Mouse (Mus musculus): ENCODE results near the gene Fsd2. TPM values are rescaled to one million over a fixed set of nuclear protein-coding genes. Genes with fewer than 3 reads are reported as not detected.

The Fsd2 gene
- total RNA-seq (2023) = 1.0 TPM

DNA sequence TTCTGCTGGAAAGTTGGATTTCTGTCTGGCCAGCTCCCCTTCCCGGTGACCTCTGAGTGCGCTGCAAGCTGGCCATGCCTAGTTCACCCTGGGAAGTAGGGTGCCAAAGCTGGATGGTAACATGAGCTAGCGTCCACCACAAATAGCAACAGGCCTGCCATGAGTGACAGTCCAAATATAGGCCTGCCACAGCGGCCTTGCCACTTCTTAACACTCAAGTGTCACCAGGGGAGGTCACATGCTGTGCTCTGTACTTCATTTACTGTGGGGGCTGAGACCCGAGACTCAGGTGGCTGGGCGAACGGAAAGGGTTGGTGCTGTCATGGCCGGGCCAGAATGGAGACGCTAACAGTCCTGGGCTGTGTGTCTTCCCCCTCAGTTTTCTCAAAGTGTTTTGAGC is at the start of gene Fsd2:
Fsd2 (minus strand) TSS at position 53 of the 400 bp plus-strand sequence.

GRCm38 (mm10) chr7:81571108-81571940 is 4.6 kb upstream of the Fsd2 start, which contains the start of gene Whamm:
Gene Whamm (plus strand): TSS chr7:81571266.

GRCm38 (mm10) chr7:81498181-81498580 is 68.6 kb downstream of the Fsd2 start, which contains the start of gene BC048679:
Gene BC048679 (minus strand): TSS chr7:81498281.

GRCm38 (mm10) chr7:81493331-81494021 is 73.3 kb downstream of the Fsd2 start, which contains the start of gene Ap3b2:
Gene Ap3b2 (minus strand): TSS chr7:81493925.

Other genes starting within 250 kb of the Fsd2 start
- 3,037 TPM for gene Rps17, start 221.7 kb downstream of the Fsd2 start, total RNA-seq (2023)
- gene Cpeb1, start 111.5 kb downstream of the Fsd2 start, total RNA-seq (2023) = not detected
- not detected for gene Ap3b2, start 73.0 kb downstream of the Fsd2 start, total RNA-seq (2023)
- gene BC048679, start 68.7 kb downstream of the Fsd2 start, total RNA-seq (2023) = not detected
- 30.5 TPM for gene Whamm, start 4.3 kb upstream of the Fsd2 start, total RNA-seq (2023)
- not detected for gene Homer2, start 140.6 kb upstream of the Fsd2 start, total RNA-seq (2023)
- 54.4 TPM for gene Ramac, start 196.0 kb upstream of the Fsd2 start, total RNA-seq (2023)
- gene 3110040N11Rik, start 222.5 kb upstream of the Fsd2 start, total RNA-seq (2023) = 24.6 TPM